Mouse (Mus musculus) liver, adult 2 months (tissue): ENCODE results near the gene Cyp2c23. TPM values are rescaled to one million over a fixed set of nuclear protein-coding genes. Genes with fewer than 3 reads are reported as not detected.

Source experiments
- DNase-seq: peaks from one replicate; pipeline ENCODE4 v3.0.0-alpha.2; 2011; ENCODE audit warnings: low read depth, low spot score; ENCODE audit errors: extremely low read depth
- H3K27ac ChIP-seq: fragments of 200-500 bp; replicated peaks from 2 replicates; pipeline ENCODE4 v1.5.1; 2012; ENCODE audit warnings: low read depth, mild to moderate bottlenecking, control low read depth, inconsistent platforms, low read length; ENCODE audit not compliant: insufficient read depth
- H3K27me3 ChIP-seq: fragments of 200-500 bp; 2 replicates; pipeline ENCODE4 v1.6.1; 2012; ENCODE audit warnings: mild to moderate bottlenecking, moderate library complexity, low read length, inconsistent platforms; ENCODE audit not compliant: control insufficient read depth, insufficient read depth
- H3K36me3 ChIP-seq: fragments of 200-500 bp; 2 replicates; pipeline ENCODE4 v1.6.1; 2012; ENCODE audit warnings: low read length, inconsistent platforms; ENCODE audit not compliant: control insufficient read depth, insufficient read depth
- H3K4me1 ChIP-seq: fragments of 200-500 bp; 2 replicates; pipeline ENCODE4 v1.6.1; 2011; ENCODE audit warnings: low read length; ENCODE audit not compliant: control insufficient read depth, insufficient read depth
- H3K4me3 ChIP-seq: fragments of 200-500 bp; 2 replicates; pipeline ENCODE4 v1.5.1; 2011; ENCODE audit warnings: low read depth, mild to moderate bottlenecking, control low read depth, low read length, moderate library complexity; ENCODE audit not compliant: insufficient read depth
- H3K79me2 ChIP-seq: fragments of 200-500 bp; 2 replicates; pipeline ENCODE4 v1.6.1; 2012; ENCODE audit warnings: inconsistent platforms, mild to moderate bottlenecking, low read length, moderate library complexity; ENCODE audit not compliant: control insufficient read depth, insufficient read depth
- H3K9ac ChIP-seq: fragments of 200-500 bp; 2 replicates; pipeline ENCODE4 v1.6.1; 2012; ENCODE audit warnings: low read depth, mild to moderate bottlenecking, control low read depth, inconsistent platforms, low read length
- CTCF ChIP-seq: fragments of 200-500 bp; IDR thresholded peaks from 2 replicates; pipeline ENCODE4 v1.5.1; 2011; ENCODE audit warnings: low read depth, low read length, control low read depth
- POLR2A ChIP-seq: fragments of 200-500 bp; IDR thresholded peaks from 2 replicates; pipeline ENCODE4 v1.6.1; 2011; ENCODE audit warnings: low read length, control low read depth; ENCODE audit not compliant: insufficient read depth; ENCODE audit errors: extremely low read depth
- WGBS: fragments of 180-500 bp; shearing (Covaris S2); methylation state at CpG from one replicate; pipeline ENCODE4 v1.1.7; 2018; 5-methylcytosine and 5-hydroxymethylcytosine counted together
- polyA plus RNA-seq: library from polyadenylated mRNA; depleted of rRNA; stranded (reverse); fragments of >200 nt; gene quantifications from 2 replicates; pipeline ENCODE4 v1.2.3, GENCODE M21; 2012
- total RNA-seq: library from RNA; depleted of rRNA; stranded (reverse); fragments of >200 nt; gene quantifications from 2 replicates; pipeline ENCODE4 v1.2.3, GENCODE M21; 2014

Cyp2c23 gene
- total and polyA plus RNA-seq, 2 experiments: 233 to 262 TPM

DNA sequence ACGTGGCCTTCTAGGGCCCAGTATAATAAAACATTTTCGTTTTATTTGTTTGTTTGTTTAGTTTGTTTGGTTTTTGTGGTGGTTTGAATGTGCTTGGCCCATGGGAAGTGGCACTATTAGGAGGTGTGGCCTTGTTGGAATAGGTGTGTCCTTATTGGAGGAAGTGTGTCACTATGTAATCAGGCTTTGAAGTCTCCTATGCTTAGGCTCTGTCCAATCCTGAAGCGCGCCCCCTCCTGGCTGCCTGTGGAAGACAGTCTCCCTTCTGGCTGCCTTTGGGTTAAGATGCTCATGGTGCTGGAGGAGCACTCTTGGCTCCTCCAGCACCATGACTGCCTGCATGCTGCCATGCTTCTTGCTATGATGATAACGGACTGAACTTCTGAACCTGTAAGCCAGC is 5.9 kb downstream of the Cyp2c23 start:
- Histone ChIP-seq H3K79me2 (peaks cover 12% of the 10 kb centered on the region; the same call in 1 of the 2 replicates), H3K27ac (0 out of 2 replicates have a peak overlapping the region, but pooled peaks have one; percentile 10), H3K4me1 (peaks cover 31% of the 10 kb centered on the region), H3K4me3 (no peak overlapping the region), H3K36me3 (peaks cover 2% of the 10 kb centered on the region; the same call in 1 of the 2 replicates), H3K9ac (no peak overlapping the region), H3K27me3 (no peaks in the 10 kb centered on the region)
- DNase-seq: no peak
- 48% methylated on average over 5 of the region's 5 CpGs for WGBS
- TF ChIP-seq CTCF: peak; percentile 11; the same call in 1 of the 2 replicates
- no peak for TF ChIP-seq POLR2A

DNA sequence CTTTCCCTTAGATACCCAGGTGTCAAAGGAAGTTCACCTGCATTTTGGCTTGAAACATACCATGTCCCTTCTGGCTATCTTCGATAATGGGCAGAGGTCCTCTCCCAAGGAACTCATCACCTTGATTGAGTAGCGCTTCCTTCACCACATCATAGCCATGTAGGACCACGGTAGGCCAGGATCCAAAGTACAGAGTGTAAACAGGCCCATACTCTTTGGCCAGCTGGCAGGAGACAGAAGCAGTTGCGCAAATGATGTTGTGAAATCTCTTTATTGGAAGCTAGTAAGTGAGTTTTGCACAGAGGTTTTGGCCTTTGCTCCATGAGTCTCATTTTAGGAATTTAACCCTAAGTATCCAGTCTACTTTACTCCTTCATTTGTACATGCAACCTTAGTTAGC is 7.5 kb downstream of the Cyp2c23 start:
- Histone ChIP-seq H3K9ac (no peak overlapping the region), H3K4me3 (no peak overlapping the region), H3K36me3 (peaks cover 8% of the 10 kb centered on the region; the same call in 1 of the 2 replicates), H3K27ac (peak overlapping the region; percentile 63), H3K79me2 (peaks cover 12% of the 10 kb centered on the region; the same call in 1 of the 2 replicates), H3K27me3 (no peaks in the 10 kb centered on the region), H3K4me1 (peaks cover 26% of the 10 kb centered on the region)
- 15% methylated on average over 4 of the region's 4 CpGs for WGBS
- peak; percentile 99 for DNase-seq
- TF ChIP-seq POLR2A (no peak), CTCF (no peak)

DNA sequence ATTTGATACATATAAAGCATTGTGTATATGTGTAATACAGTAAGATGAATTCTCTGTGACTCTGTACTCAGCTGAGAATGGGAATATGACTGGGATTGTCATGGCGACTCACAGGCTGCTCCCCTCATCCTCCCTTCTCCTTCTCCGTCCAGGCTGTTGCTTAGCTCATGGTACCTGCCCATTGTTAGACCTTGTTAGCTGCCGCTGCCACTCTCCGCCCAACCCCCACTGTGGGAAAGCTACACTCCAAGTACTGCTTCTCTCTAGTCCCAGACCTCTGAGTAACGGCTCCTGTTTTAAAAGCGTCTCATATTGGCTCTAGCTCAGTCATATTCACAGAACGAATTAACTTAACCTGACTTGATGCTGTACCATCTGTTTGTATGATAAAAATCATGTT is 9.3 kb downstream of the Cyp2c23 start:
- no peak overlapping the region for H3K4me3 ChIP-seq
- DNase-seq: no peak
- H3K36me3 ChIP-seq: peaks cover 13% of the 10 kb centered on the region
- peaks cover 21% of the 10 kb centered on the region for H3K4me1 ChIP-seq
- WGBS: 72% methylated on average over 7 of the region's 7 CpGs
- TF ChIP-seq POLR2A: no peak
- TF ChIP-seq CTCF: no peak
- peaks cover 9% of the 10 kb centered on the region; the same call in 1 of the 2 replicates for H3K79me2 ChIP-seq
- H3K27me3 ChIP-seq: no peaks in the 10 kb centered on the region
- H3K9ac ChIP-seq: no peak overlapping the region
- H3K27ac ChIP-seq: no peak overlapping the region

DNA sequence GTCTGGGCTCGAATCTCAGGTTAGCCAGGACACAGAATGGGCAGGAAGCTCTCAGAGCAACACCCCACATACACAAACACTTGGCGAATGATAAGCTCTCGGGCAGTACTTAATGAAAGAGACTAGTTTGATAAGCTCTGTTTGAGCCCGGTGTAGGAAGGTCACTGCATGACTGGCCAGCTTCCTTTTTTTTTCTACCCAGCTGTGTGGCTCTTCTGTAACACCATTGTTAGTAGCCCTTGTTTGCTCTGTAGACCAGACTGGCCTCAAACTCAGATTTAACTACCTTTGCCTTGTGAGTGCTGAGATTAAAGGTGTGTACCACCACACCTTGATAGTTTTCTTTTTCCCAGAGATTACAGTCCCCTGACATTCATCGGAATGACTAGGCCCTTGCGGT is 15.1 kb downstream of the Cyp2c23 start:
- WGBS: 52% methylated on average over 6 of the region's 6 CpGs
- Histone ChIP-seq H3K36me3 (peaks cover 43% of the 10 kb centered on the region), H3K4me1 (no peaks in the 10 kb centered on the region), H3K4me3 (no peak overlapping the region), H3K9ac (no peak overlapping the region), H3K27ac (no peak overlapping the region), H3K79me2 (no peaks in the 10 kb centered on the region), H3K27me3 (no peaks in the 10 kb centered on the region)
- peak; percentile 46 for DNase-seq
- no peak for TF ChIP-seq POLR2A
- TF ChIP-seq CTCF: no peak

DNA sequence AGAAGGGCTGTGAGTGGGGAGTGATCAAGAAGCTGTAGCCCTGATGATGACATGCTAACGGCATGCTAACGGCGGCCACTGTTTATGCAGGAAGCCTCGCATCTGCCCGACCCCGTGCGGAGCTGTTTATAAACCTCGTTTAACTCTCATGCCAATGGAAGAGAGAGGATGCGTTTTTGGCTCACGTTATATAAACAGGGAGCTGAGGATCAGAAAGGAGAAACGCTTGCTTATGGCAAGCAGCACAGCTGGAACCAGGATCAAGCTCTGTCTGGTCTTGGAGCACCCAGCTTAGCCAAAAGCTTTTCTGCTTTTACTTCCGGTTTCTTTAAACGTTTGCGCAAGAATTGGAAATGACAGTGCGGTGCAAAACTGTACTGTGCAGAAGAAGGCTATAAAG is 20.2 kb downstream of the Cyp2c23 start:
- 61% methylated on average over 15 of the region's 15 CpGs for WGBS

DNA sequence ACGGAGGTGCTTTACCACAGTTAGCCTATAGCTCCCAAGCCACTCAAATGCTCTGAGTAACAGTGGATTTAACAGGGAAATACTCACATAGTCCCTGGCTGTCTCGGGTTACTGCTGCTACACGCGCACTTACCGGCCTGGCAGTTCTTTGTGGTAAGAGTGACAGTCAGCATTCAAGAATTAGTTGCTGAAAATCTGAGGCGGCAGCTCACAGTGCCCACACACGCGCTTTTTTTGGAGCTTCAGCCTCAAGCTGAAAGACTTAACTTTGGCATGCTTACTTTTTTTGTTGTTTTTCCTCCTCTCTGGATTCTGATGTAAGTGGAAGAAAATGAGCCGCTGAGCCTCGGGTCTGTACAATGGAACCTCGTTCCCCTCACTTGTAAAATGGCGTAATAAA is 21.8 kb downstream of the Cyp2c23 start:
- Histone ChIP-seq H3K27me3 (no peaks in the 10 kb centered on the region), H3K27ac (no peak overlapping the region), H3K79me2 (no peaks in the 10 kb centered on the region), H3K36me3 (peaks cover 26% of the 10 kb centered on the region), H3K4me3 (no peak overlapping the region), H3K4me1 (peaks cover 3% of the 10 kb centered on the region; the same call in 1 of the 2 replicates), H3K9ac (no peak overlapping the region)
- 91% methylated on average over 12 of the region's 12 CpGs for WGBS
- DNase-seq: no peak
- TF ChIP-seq POLR2A (no peak), CTCF (no peak)

More for the DNA sequence above, 20.2 kb downstream of the Cyp2c23 start:
- H3K4me3 ChIP-seq: no peak overlapping the region
- H3K27me3 ChIP-seq: no peaks in the 10 kb centered on the region
- H3K9ac ChIP-seq: no peak overlapping the region
- H3K4me1 ChIP-seq: peaks cover 3% of the 10 kb centered on the region; the same call in 1 of the 2 replicates
- DNase-seq: peak; percentile 55
- peaks cover 38% of the 10 kb centered on the region for H3K36me3 ChIP-seq
- no peaks in the 10 kb centered on the region for H3K79me2 ChIP-seq
- TF ChIP-seq CTCF (no peak), POLR2A (no peak)
- H3K27ac ChIP-seq: no peak overlapping the region
